Mouse (Mus musculus): ENCODE data around the gene Arhgap6.
A peak's percentile ranks its signal among the peaks of the same experiment; 100 is the strongest.

Arhgap6 gene

GRCm38 (mm10) chrX:169123773-169124151, 328.9 kb downstream of the Arhgap6 start:
- DNase-seq, result no peak

GRCm38 (mm10) chrX:169139758-169140157, 344.9 kb downstream of the Arhgap6 start:
- peak; percentile 85 for DNase-seq

GRCm38 (mm10) chrX:169140467-169140866, 345.6 kb downstream of the Arhgap6 start:
- DNase-seq, result peak; percentile 51

- no peak for DNase-seq
Observed at GRCm38 (mm10) chrX:169153805-169154204, 358.9 kb downstream of the Arhgap6 start.

GRCm38 (mm10) chrX:169158385-169158784, 363.5 kb downstream of the Arhgap6 start:
- no peak for DNase-seq

- DNase-seq, result peak; percentile 89
Observed at GRCm38 (mm10) chrX:169170981-169171380, 376.1 kb downstream of the Arhgap6 start.

GRCm38 (mm10) chrX:169173796-169174195, 378.9 kb downstream of the Arhgap6 start:
- peak; percentile 91 for DNase-seq

GRCm38 (mm10) chrX:169178634-169179033, 383.7 kb downstream of the Arhgap6 start:
- peak; percentile 91 for DNase-seq

GRCm38 (mm10) chrX:169187100-169187499, 392.2 kb downstream of the Arhgap6 start, which contains the start of gene Amelx:
Gene Amelx (minus strand): TSS chrX:169187200.
- DNase-seq, result no peak

GRCm38 (mm10) chrX:169210019-169210418, 415.1 kb downstream of the Arhgap6 start:
- no peak for DNase-seq

GRCm38 (mm10) chrX:169220064-169220463, 425.2 kb downstream of the Arhgap6 start:
- DNase-seq, result no peak

GRCm38 (mm10) chrX:169222357-169223062, 427.6 kb downstream of the Arhgap6 start:
- DNase-seq, result no peak

GRCm38 (mm10) chrX:169255915-169256314, 461.0 kb downstream of the Arhgap6 start:
- DNase-seq, result no peak

GRCm38 (mm10) chrX:169256741-169257140, 461.8 kb downstream of the Arhgap6 start:
- no peak for DNase-seq

- DNase-seq, result no peak
Observed at GRCm38 (mm10) chrX:169261034-169261433, 466.1 kb downstream of the Arhgap6 start.

- DNase-seq, result peak; percentile 87
Observed at GRCm38 (mm10) chrX:169262212-169262611, 467.3 kb downstream of the Arhgap6 start.

GRCm38 (mm10) chrX:169263433-169264172, 468.7 kb downstream of the Arhgap6 start:
- DNase-seq, result no peak

- DNase-seq, result no peak
Observed at GRCm38 (mm10) chrX:169299579-169299978, 504.7 kb downstream of the Arhgap6 start.

- peak; percentile 97 for DNase-seq
Observed at GRCm38 (mm10) chrX:169302271-169303045, 507.6 kb downstream of the Arhgap6 start.

GRCm38 (mm10) chrX:169303945-169304344, 509.0 kb downstream of the Arhgap6 start:
- DNase-seq, result no peak

GRCm38 (mm10) chrX:169308559-169308958, 513.7 kb downstream of the Arhgap6 start:
- DNase-seq, result no peak

GRCm38 (mm10) chrX:169319066-169319760, 524.3 kb downstream of the Arhgap6 start:
- no peak for DNase-seq
